Mouse (Mus musculus) liver, adult 2 months (tissue): ENCODE results near the gene Cactin.

Experiments
- CTCF ChIP-seq: fragments of 200-500 bp; IDR thresholded peaks from 2 replicates; pipeline ENCODE4 v1.5.1; 2011; ENCODE audit warnings: low read depth, low read length, control low read depth
- POLR2A ChIP-seq: fragments of 200-500 bp; IDR thresholded peaks from 2 replicates; pipeline ENCODE4 v1.6.1; 2011; ENCODE audit warnings: low read length, control low read depth; ENCODE audit not compliant: insufficient read depth; ENCODE audit errors: extremely low read depth

DNA sequence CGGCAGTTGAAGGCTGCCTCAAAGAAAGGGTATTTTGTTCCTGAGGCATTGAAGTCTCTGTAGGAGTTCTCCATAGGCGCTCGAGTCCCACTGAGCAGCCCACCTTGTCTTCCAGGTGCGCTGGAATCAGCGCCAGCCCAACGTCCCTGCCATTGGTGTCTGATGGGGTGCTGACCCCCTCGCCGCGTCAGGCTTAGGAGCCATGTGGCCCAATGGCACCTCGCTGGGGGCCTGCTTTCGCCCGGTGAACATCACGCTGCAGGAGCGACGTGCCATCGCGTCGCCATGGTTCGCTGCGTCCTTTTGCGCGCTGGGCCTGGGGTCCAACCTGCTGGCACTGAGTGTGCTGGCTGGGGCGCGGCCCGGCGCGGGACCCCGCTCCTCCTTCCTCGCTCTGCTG, 11.4 kb downstream of the Cactin start:
- TF ChIP-seq CTCF, result no peak
- TF ChIP-seq POLR2A, result no peak
